Mouse (Mus musculus): ENCODE data around the gene Dusp10. TPM values are rescaled to one million over a fixed set of nuclear protein-coding genes. Genes with fewer than 3 reads are reported as not detected.

Gene Dusp10
- total and polyA plus RNA-seq, 2 experiments from 2014 or later: 6.3 to 11.7 TPM

- H3K9me3 ChIP-seq (ENCODE audit: low read length): no peaks in the 10 kb centered on the region
- 64% methylated on average over 4 of the region's 4 CpGs for WGBS
- no peak for TF ChIP-seq CTCF (IDR thresholded peaks at IDR 0.05; ENCODE audit: low read depth)
- no peak overlapping the region for H3K27ac ChIP-seq
- H3K9ac ChIP-seq (replicated peaks; ENCODE audit: low read length): no peak overlapping the region
- H3K4me3 ChIP-seq (ENCODE audit: low read length): no peak overlapping the region
- ATAC-seq (no peak), DNase-seq (ENCODE audit: low spot score) (no peak)
- H3K27me3 ChIP-seq (ENCODE audit: insufficient read depth, low read length): no peaks in the 10 kb centered on the region
- no peaks in the 10 kb centered on the region for H3K36me3 ChIP-seq (ENCODE audit: insufficient read depth, low read length)
- H3K4me1 ChIP-seq (ENCODE audit: insufficient read depth, low read length): no peaks in the 10 kb centered on the region
- H3K4me2 ChIP-seq (ENCODE audit: low read depth, low read length): no peak overlapping the region
Measured at GRCm38 (mm10) chr1:184052331-184052730, 39.2 kb downstream of the Dusp10 start.

DNA sequence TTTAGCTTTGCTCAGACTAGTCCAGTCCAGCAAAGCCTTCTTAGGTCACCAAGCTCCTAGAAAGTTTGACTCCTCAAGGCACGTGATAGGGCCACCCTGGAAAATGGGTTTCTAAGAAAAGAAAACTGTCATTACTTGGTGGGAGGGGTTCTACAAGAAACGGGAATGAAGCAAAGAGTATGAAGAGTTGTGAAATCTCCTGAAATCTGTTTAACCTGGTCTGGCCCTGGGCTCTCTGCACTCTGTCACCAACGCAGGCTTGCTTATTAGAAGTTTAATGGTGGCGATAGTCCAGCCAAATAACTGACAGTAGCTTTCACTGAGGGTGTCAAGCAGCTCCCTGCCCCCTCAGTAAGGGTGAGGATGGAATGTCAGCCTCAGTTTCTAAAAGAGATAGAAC, 40.0 kb downstream of the Dusp10 start:
- Histone ChIP-seq H3K4me1 (ENCODE audit: insufficient read depth, low read length) (no peaks in the 10 kb centered on the region), H3K4me3 (ENCODE audit: low read length) (no peak overlapping the region), H3K9me3 (ENCODE audit: low read length) (no peaks in the 10 kb centered on the region), H3K27me3 (ENCODE audit: insufficient read depth, low read length) (no peaks in the 10 kb centered on the region), H3K36me3 (ENCODE audit: insufficient read depth, low read length) (no peaks in the 10 kb centered on the region), H3K9ac (replicated peaks; ENCODE audit: low read length) (no peak overlapping the region), H3K27ac (no peak overlapping the region), H3K4me2 (ENCODE audit: low read depth, low read length) (no peak overlapping the region)
- no peak for TF ChIP-seq CTCF (IDR thresholded peaks at IDR 0.05; ENCODE audit: low read depth)
- no peak for ATAC-seq
- WGBS: 81% methylated on average over 4 of the region's 4 CpGs
- no peak for DNase-seq (ENCODE audit: low spot score)

DNA sequence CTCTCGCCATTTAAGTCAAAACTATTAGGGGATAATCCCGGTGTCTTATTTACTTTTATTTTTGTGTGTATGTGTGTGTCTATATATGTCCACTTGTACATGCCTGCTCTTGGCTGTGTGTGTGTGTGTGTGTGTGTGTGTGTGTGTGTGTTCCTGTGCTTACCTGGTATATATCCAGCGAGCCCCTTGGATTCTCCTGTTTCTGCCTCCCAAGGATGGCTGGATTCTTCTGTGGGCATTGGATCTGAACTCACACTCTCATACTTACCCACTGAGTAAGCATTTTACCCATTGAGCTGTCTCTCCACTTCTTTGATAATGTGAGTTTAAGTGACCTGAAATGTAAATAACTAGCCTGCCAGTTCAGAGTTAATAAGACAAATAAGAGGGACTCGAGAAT, 40.6 kb downstream of the Dusp10 start:
- no peaks in the 10 kb centered on the region for H3K9me3 ChIP-seq (ENCODE audit: low read length)
- WGBS: 89% methylated on average over 4 of the region's 4 CpGs
- no peak for ATAC-seq
- no peak overlapping the region for H3K9ac ChIP-seq (replicated peaks; ENCODE audit: low read length)
- H3K27ac ChIP-seq: no peak overlapping the region
- no peak overlapping the region for H3K4me2 ChIP-seq (ENCODE audit: low read depth, low read length)
- no peak overlapping the region for H3K4me3 ChIP-seq (ENCODE audit: low read length)
- no peaks in the 10 kb centered on the region for H3K4me1 ChIP-seq (ENCODE audit: insufficient read depth, low read length)
- no peaks in the 10 kb centered on the region for H3K36me3 ChIP-seq (ENCODE audit: insufficient read depth, low read length)
- no peak for TF ChIP-seq CTCF (IDR thresholded peaks at IDR 0.05; ENCODE audit: low read depth)
- H3K27me3 ChIP-seq (ENCODE audit: insufficient read depth, low read length): no peaks in the 10 kb centered on the region
- DNase-seq (ENCODE audit: low spot score): no peak

DNA sequence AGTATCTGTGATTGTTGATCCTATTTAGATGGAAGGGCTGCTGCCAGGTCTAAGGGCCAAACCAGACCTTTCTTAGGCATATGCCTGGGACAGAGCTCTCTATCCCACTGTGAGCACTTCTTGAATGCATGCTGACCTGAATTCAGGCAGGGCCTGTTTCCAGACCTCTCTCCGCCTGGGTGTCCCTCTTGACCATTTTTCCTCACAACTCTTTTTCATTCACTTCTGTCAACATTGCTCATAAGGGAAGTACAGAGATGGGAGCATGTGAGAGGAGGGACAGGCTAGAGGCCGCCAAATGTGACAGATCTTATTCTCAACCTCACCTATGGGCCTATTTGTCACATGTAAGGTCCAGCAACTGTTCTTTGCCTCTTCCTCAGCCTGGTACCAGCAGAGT, 41.1 kb downstream of the Dusp10 start:
- TF ChIP-seq CTCF (IDR thresholded peaks at IDR 0.05; ENCODE audit: low read depth): no peak
- H3K9ac ChIP-seq (replicated peaks; ENCODE audit: low read length): no peak overlapping the region
- no peak overlapping the region for H3K27ac ChIP-seq
- WGBS: 88% methylated on average over 2 of the region's 2 CpGs
- ATAC-seq (no peak), DNase-seq (ENCODE audit: low spot score) (no peak)
- no peaks in the 10 kb centered on the region for H3K4me1 ChIP-seq (ENCODE audit: insufficient read depth, low read length)
- H3K36me3 ChIP-seq (ENCODE audit: insufficient read depth, low read length): no peaks in the 10 kb centered on the region
- H3K9me3 ChIP-seq (ENCODE audit: low read length): no peaks in the 10 kb centered on the region
- no peaks in the 10 kb centered on the region for H3K27me3 ChIP-seq (ENCODE audit: insufficient read depth, low read length)
- H3K4me2 ChIP-seq (ENCODE audit: low read depth, low read length): no peak overlapping the region
- no peak overlapping the region for H3K4me3 ChIP-seq (ENCODE audit: low read length)

- H3K4me3 ChIP-seq (ENCODE audit: low read length): no peak overlapping the region
- H3K4me2 ChIP-seq (ENCODE audit: low read depth, low read length): no peak overlapping the region
- no peaks in the 10 kb centered on the region for H3K36me3 ChIP-seq (ENCODE audit: insufficient read depth, low read length)
- WGBS: 83% methylated on average over 8 of the region's 8 CpGs
- ATAC-seq: no peak
- no peak overlapping the region for H3K27ac ChIP-seq
- no peaks in the 10 kb centered on the region for H3K9me3 ChIP-seq (ENCODE audit: low read length)
- DNase-seq (ENCODE audit: low spot score): no peak
- no peak overlapping the region for H3K9ac ChIP-seq (replicated peaks; ENCODE audit: low read length)
- no peaks in the 10 kb centered on the region for H3K4me1 ChIP-seq (ENCODE audit: insufficient read depth, low read length)
- TF ChIP-seq CTCF (IDR thresholded peaks at IDR 0.05; ENCODE audit: low read depth): no peak
- H3K27me3 ChIP-seq (ENCODE audit: insufficient read depth, low read length): no peaks in the 10 kb centered on the region
Measured at GRCm38 (mm10) chr1:184058206-184058605, 45.1 kb downstream of the Dusp10 start.

DNA sequence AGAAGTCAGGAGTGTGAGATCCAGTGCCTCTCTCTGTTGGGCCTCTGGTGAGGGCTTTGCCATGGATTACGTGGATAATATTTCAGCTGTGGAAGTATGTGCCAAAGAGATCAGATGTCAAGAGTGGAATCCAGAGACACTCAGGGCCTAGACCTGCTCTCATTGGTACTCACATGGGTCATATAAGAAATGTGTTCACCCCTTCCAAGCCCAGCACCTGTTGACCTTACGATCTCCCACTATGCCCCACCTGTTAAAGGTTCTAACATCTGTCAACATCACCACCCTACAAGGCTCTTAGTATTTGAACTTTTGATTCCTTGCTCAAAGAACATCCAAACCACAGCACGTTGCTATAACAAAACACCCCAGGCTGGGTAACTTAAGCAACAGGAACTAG, 46.7 kb downstream of the Dusp10 start:
- H3K27me3 ChIP-seq (ENCODE audit: insufficient read depth, low read length): no peaks in the 10 kb centered on the region
- no peaks in the 10 kb centered on the region for H3K4me1 ChIP-seq (ENCODE audit: insufficient read depth, low read length)
- no peak overlapping the region for H3K27ac ChIP-seq
- H3K4me2 ChIP-seq (ENCODE audit: low read depth, low read length): no peak overlapping the region
- H3K9me3 ChIP-seq (ENCODE audit: low read length): no peaks in the 10 kb centered on the region
- WGBS: 94% methylated on average over 3 of the region's 3 CpGs
- H3K9ac ChIP-seq (replicated peaks; ENCODE audit: low read length): no peak overlapping the region
- no peak overlapping the region for H3K4me3 ChIP-seq (ENCODE audit: low read length)
- TF ChIP-seq CTCF (IDR thresholded peaks at IDR 0.05; ENCODE audit: low read depth): no peak
- no peak for ATAC-seq
- DNase-seq (ENCODE audit: low spot score): no peak
- no peaks in the 10 kb centered on the region for H3K36me3 ChIP-seq (ENCODE audit: insufficient read depth, low read length)

DNA sequence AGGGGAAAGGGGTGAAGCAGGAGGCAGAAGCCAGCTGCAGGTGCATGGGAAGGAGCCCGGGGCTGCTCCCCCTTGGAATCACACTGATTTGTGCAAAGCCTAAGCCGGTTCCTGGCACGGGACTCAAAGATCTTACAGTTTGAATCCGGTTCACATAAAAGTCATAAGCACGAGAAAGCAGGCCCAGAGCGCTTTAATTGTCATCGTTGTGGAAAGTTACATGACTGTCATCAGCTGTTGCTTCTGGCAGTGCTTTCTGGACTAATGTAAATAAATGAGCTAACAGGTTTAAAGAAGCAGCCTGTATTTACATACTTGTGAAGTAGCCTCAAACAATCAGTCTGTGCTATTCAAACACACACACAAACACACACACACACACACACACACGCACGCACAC, 47.3 kb downstream of the Dusp10 start:
- H3K4me2 ChIP-seq (ENCODE audit: low read depth, low read length): no peak overlapping the region
- H3K27me3 ChIP-seq (ENCODE audit: insufficient read depth, low read length): no peaks in the 10 kb centered on the region
- WGBS: 57% methylated on average over 9 of the region's 9 CpGs
- no peaks in the 10 kb centered on the region for H3K36me3 ChIP-seq (ENCODE audit: insufficient read depth, low read length)
- DNase-seq (ENCODE audit: low spot score): no peak
- H3K27ac ChIP-seq: no peak overlapping the region
- no peak overlapping the region for H3K4me3 ChIP-seq (ENCODE audit: low read length)
- TF ChIP-seq CTCF (IDR thresholded peaks at IDR 0.05; ENCODE audit: low read depth): no peak
- H3K9me3 ChIP-seq (ENCODE audit: low read length): no peaks in the 10 kb centered on the region
- no peak overlapping the region for H3K9ac ChIP-seq (replicated peaks; ENCODE audit: low read length)
- no peaks in the 10 kb centered on the region for H3K4me1 ChIP-seq (ENCODE audit: insufficient read depth, low read length)
- ATAC-seq: no peak
